ENCODE assay signal across 10 mouse cellular contexts in genomic region chr2:148044877-148045539, GRCm38 (mm10). TPM values are rescaled to one million over a fixed set of nuclear protein-coding genes. Genes with fewer than 3 reads are reported as not detected.
DNase-seq lines count a peak whose midpoint lies in the region; ATAC-seq and TF ChIP-seq lines count a peak whose summit lies in the region.
"Had no signal": no experiment of that assay in that cellular context is flagged by ENCODE, and none has a peak within 500 bp of the region (broad histone marks: within the 10 kb centered on the region; RNA-seq: fewer than 3 reads in every experiment).

No protein-coding gene starts in this region.

- H3K27ac ChIP-seq in kidney, embryonic 14.5 days (ENCODE audit: low read depth, low read length): no peak overlapping the region
- no peak overlapping the region for H3K27ac ChIP-seq in embryonic facial prominence, embryonic 15.5 days (replicated peaks)
- no peak overlapping the region for H3K27ac ChIP-seq in limb, embryonic 14.5 days (replicated peaks; ENCODE audit: low read depth, low read length)
- H3K27ac ChIP-seq in neural tube, embryonic 11.5 days (ENCODE audit: low read depth, low read length): no peak overlapping the region

- no peak overlapping the region for H3K9ac ChIP-seq in kidney, embryonic 14.5 days (ENCODE audit: low read depth, low read length)
- H3K9ac ChIP-seq in embryonic facial prominence, embryonic 15.5 days: no peak overlapping the region
- no peak overlapping the region for H3K9ac ChIP-seq in limb, embryonic 14.5 days (ENCODE audit: low read depth, low read length, severe bottlenecking)
- no peak overlapping the region for H3K9ac ChIP-seq in neural tube, embryonic 11.5 days (ENCODE audit: low read length)

- H3K4me2 ChIP-seq in kidney, embryonic 14.5 days (replicated peaks; ENCODE audit: low read depth, low read length): peak overlapping the region; percentile 15; the same call in 1 of the 2 replicates
- peak overlapping the region; percentile 47 for H3K4me2 ChIP-seq in embryonic facial prominence, embryonic 15.5 days (replicated peaks)
- peak overlapping the region; percentile 47; the same call in 1 of the 2 replicates for H3K4me2 ChIP-seq in limb, embryonic 14.5 days (replicated peaks; ENCODE audit: low read depth, low read length, severe bottlenecking)
- H3K4me2 ChIP-seq in neural tube, embryonic 11.5 days (ENCODE audit: low read depth): no peak overlapping the region

- peaks cover 97% of the 10 kb centered on the region for H3K27me3 ChIP-seq in kidney, embryonic 14.5 days (ENCODE audit: control insufficient read depth, insufficient read depth, low read length)
- peaks cover 100% of the 10 kb centered on the region for H3K27me3 ChIP-seq in embryonic facial prominence, embryonic 15.5 days
- H3K27me3 ChIP-seq in limb, embryonic 14.5 days (ENCODE audit: control insufficient read depth, insufficient read depth, low read length): peaks cover 100% of the 10 kb centered on the region
- peaks cover 100% of the 10 kb centered on the region for H3K27me3 ChIP-seq in neural tube, embryonic 11.5 days (ENCODE audit: control insufficient read depth, insufficient read depth, low read length)

- ATAC-seq in kidney, embryonic 14.5 days (ENCODE audit: low FRiP score, low TSS enrichment): no peak
- ATAC-seq in embryonic facial prominence, embryonic 15.5 days (ENCODE audit: insufficient number of reproducible peaks, low FRiP score, low TSS enrichment, low read depth): no peak
- ATAC-seq in limb, embryonic 14.5 days (ENCODE audit: low FRiP score, low read depth): no peak
- ATAC-seq in neural tube, embryonic 11.5 days (ENCODE audit: insufficient read depth, low FRiP score, low TSS enrichment): no peak

- H3K4me3 ChIP-seq in kidney, embryonic 14.5 days (ENCODE audit: low read length): peak overlapping the region; percentile 40
- peak overlapping the region; percentile 35 for H3K4me3 ChIP-seq in embryonic facial prominence, embryonic 15.5 days (replicated peaks)
- peak overlapping the region; percentile 35 for H3K4me3 ChIP-seq in limb, embryonic 14.5 days (replicated peaks; ENCODE audit: low read length)
- peak overlapping the region; percentile 4; the same call in 1 of the 2 replicates for H3K4me3 ChIP-seq in neural tube, embryonic 11.5 days (ENCODE audit: low read depth, low read length)

- H3K36me3 ChIP-seq in kidney, embryonic 14.5 days (ENCODE audit: control insufficient read depth, insufficient read depth, low read length): no peaks in the 10 kb centered on the region
- H3K36me3 ChIP-seq in embryonic facial prominence, embryonic 15.5 days: no peaks in the 10 kb centered on the region
- H3K36me3 ChIP-seq in limb, embryonic 14.5 days (ENCODE audit: control insufficient read depth, insufficient read depth, low read length): no peaks in the 10 kb centered on the region
- no peaks in the 10 kb centered on the region for H3K36me3 ChIP-seq in neural tube, embryonic 11.5 days (ENCODE audit: control insufficient read depth, insufficient read depth, low read length)

- no peak for DNase-seq in kidney, adult 11 months
- no peak for DNase-seq in limb, embryonic 14.5 days (ENCODE audit: low spot score)
- DNase-seq in neural tube, embryonic 11.5 days (ENCODE audit: low spot score): no peak
- no peak for DNase-seq in layer of hippocampus, adult 8-10 months (ENCODE audit: low spot score in 2 of 2)
- DNase-seq in ovary, postnatal 14 days (ENCODE audit: low spot score): no peak
- DNase-seq in layer of hippocampus, adult 9-11 months: no peak
- DNase-seq: cerebellum, postnatal 36 days; kidney, postnatal 36 days had no signal

- no peaks in the 10 kb centered on the region for H3K9me3 ChIP-seq in kidney, embryonic 14.5 days (ENCODE audit: control insufficient read depth, low read length)
- H3K9me3 ChIP-seq in embryonic facial prominence, embryonic 15.5 days (replicated peaks): no peaks in the 10 kb centered on the region
- H3K9me3 ChIP-seq in limb, embryonic 14.5 days (ENCODE audit: control insufficient read depth, low read length): no peaks in the 10 kb centered on the region
- no peaks in the 10 kb centered on the region for H3K9me3 ChIP-seq in neural tube, embryonic 11.5 days (ENCODE audit: control insufficient read depth, low read length)

- TF ChIP-seq POLR2A in limb, embryonic 14.5 days (IDR thresholded peaks at IDR 0.05; ENCODE audit: borderline replicate concordance, extremely low read depth, insufficient read depth, insufficient read length): no peak

- no peaks in the 10 kb centered on the region; the same call in 1 of the 2 replicates for H3K4me1 ChIP-seq in kidney, embryonic 14.5 days (ENCODE audit: control insufficient read depth, insufficient read depth, low read length)
- H3K4me1 ChIP-seq in embryonic facial prominence, embryonic 15.5 days: peaks cover 35% of the 10 kb centered on the region
- peaks cover 13% of the 10 kb centered on the region; the same call in 1 of the 2 replicates for H3K4me1 ChIP-seq in limb, embryonic 14.5 days (ENCODE audit: control insufficient read depth, insufficient read depth, low read length)
- no peaks in the 10 kb centered on the region for H3K4me1 ChIP-seq in neural tube, embryonic 11.5 days (ENCODE audit: control insufficient read depth, insufficient read depth, low read length)

- WGBS in kidney, embryonic 14.5 days: under 1% methylated on average over 26 of the region's 26 CpGs
- under 1% methylated on average over 26 of the region's 26 CpGs for whole genome bisulfite sequencing in embryonic facial prominence, embryonic 15.5 days
- under 1% methylated on average over 26 of the region's 26 CpGs for WGBS in limb, embryonic 14.5 days
- under 1% methylated on average over 26 of the region's 26 CpGs for WGBS in neural tube, embryonic 11.5 days

RNA-seq across cellular contexts. Expression of gene Foxa2, which starts 1.8 kb away (rescaled TPM):
- 0.16 TPM in 1 of 2 replicates, not detected in the other for polyA plus RNA-seq in kidney, embryonic 14.5 days (2014; fragmentation: Nextera tagmentation; extraction: Ambion mirVana)
- 0.42 and 0.49 TPM in 2 replicates for polyA plus RNA-seq in embryonic facial prominence, embryonic 15.5 days (2015; fragmentation: Nextera tagmentation; extraction: Ambion mirVana)
- 1.7 and 3.8 TPM in 2 replicates for polyA plus RNA-seq in limb, embryonic 14.5 days (2012; rRNA removed)
- 0.14 and 0.15 TPM in 2 replicates for polyA plus RNA-seq in limb, embryonic 14.5 days (2014; fragmentation: Nextera tagmentation; extraction: Ambion mirVana)
- polyA plus RNA-seq in neural tube, embryonic 11.5 days (2014; fragmentation: Nextera tagmentation; extraction: Ambion mirVana): 4.0 and 4.1 TPM in 2 replicates
- not detected for total RNA-seq in layer of hippocampus, adult 8-10 months (2022)
